Mouse (Mus musculus): Measurements from ENCODE around the gene Pced1a.

The Pced1a gene

GRCm38 (mm10) chr2:130436769-130437168, 12.3 kb upstream of the Pced1a start:
- DNase-seq (ENCODE audit: low spot score in 2 of 2) = no peak

- DNase-seq (ENCODE audit: low spot score in 2 of 2) = no peak
Measured at GRCm38 (mm10) chr2:130433152-130433551, 8.7 kb upstream of the Pced1a start.

GRCm38 (mm10) chr2:130432157-130432556, 7.7 kb upstream of the Pced1a start:
- no peak for DNase-seq (ENCODE audit: low spot score in 2 of 2)

GRCm38 (mm10) chr2:130430484-130430883, 6.0 kb upstream of the Pced1a start:
- no peak for DNase-seq (ENCODE audit: low spot score in 2 of 2)

- DNase-seq (ENCODE audit: low spot score in 2 of 2) = no peak
Measured at GRCm38 (mm10) chr2:130429851-130430250, 5.3 kb upstream of the Pced1a start.

- no peak for DNase-seq (ENCODE audit: low spot score in 2 of 2)
Measured at GRCm38 (mm10) chr2:130425112-130425511, 611 bp upstream of the Pced1a start.

- DNase-seq (ENCODE audit: low spot score in 2 of 2) = peak; percentile 74
Measured at GRCm38 (mm10) chr2:130423397-130424125, 940 bp downstream of the Pced1a start.

GRCm38 (mm10) chr2:130421781-130422620, 2.5 kb downstream of the Pced1a start:
- no peak for DNase-seq (ENCODE audit: low spot score in 2 of 2)

GRCm38 (mm10) chr2:130414094-130414856, 10.2 kb downstream of the Pced1a start:
- DNase-seq (ENCODE audit: low spot score in 2 of 2) = no peak

GRCm38 (mm10) chr2:130412775-130413174, 11.7 kb downstream of the Pced1a start:
- no peak for DNase-seq (ENCODE audit: low spot score in 2 of 2)

GRCm38 (mm10) chr2:130411558-130412495, 12.7 kb downstream of the Pced1a start:
- peak; percentile 72 to 91 for DNase-seq (ENCODE audit: low spot score in 2 of 2)

GRCm38 (mm10) chr2:130408194-130408593, 16.3 kb downstream of the Pced1a start:
- no peak for DNase-seq (ENCODE audit: low spot score in 2 of 2)

- no peak for DNase-seq (ENCODE audit: low spot score in 2 of 2)
Measured at GRCm38 (mm10) chr2:130406178-130406577, 18.3 kb downstream of the Pced1a start, which contains the start of gene Tmem239. Gene Tmem239 (plus strand): TSS chr2:130406478.

GRCm38 (mm10) chr2:130404939-130405338, 19.6 kb downstream of the Pced1a start, which contains the start of the genes Gm28372 and 1700020A23Rik:
Gene Gm28372 (plus strand): TSS chr2:130405239.
Gene 1700020A23Rik (plus strand): TSS chr2:130405259.
- DNase-seq (ENCODE audit: low spot score in 2 of 2) = no peak

- DNase-seq (ENCODE audit: low spot score in 2 of 2) = no peak
Measured at GRCm38 (mm10) chr2:130401891-130402290, 22.6 kb downstream of the Pced1a start.

GRCm38 (mm10) chr2:130400046-130400445, 24.5 kb downstream of the Pced1a start:
- DNase-seq (ENCODE audit: low spot score in 2 of 2) = no peak

- no peak for DNase-seq (ENCODE audit: low spot score in 2 of 2)
Measured at GRCm38 (mm10) chr2:130398091-130398490, 26.4 kb downstream of the Pced1a start.

- DNase-seq (ENCODE audit: low spot score in 2 of 2) = peak in 1 of 2 experiments; percentile 51
Measured at GRCm38 (mm10) chr2:130397186-130397985, 27.1 kb downstream of the Pced1a start, which contains the start of gene Cpxm1. Gene Cpxm1 (minus strand): TSS chr2:130397574.

- DNase-seq (ENCODE audit: low spot score in 2 of 2) = no peak
Measured at GRCm38 (mm10) chr2:130395696-130396095, 28.8 kb downstream of the Pced1a start.

- DNase-seq (ENCODE audit: low spot score in 2 of 2) = no peak
Measured at GRCm38 (mm10) chr2:130392836-130393235, 31.7 kb downstream of the Pced1a start.
